ENCODE assay signal across 12 mouse cellular contexts in genomic region chr8:126598218-126598617, GRCm38 (mm10). TPM values are rescaled to one million over a fixed set of nuclear protein-coding genes. Genes with fewer than 3 reads are reported as not detected.
DNase-seq lines count a peak whose midpoint lies in the region; ATAC-seq and TF ChIP-seq lines count a peak whose summit lies in the region.
"Had no signal": no experiment of that assay in that cellular context is flagged by ENCODE, and none has a peak within 500 bp of the region (broad histone marks: within the 10 kb centered on the region; RNA-seq: fewer than 3 reads in every experiment).

No protein-coding gene starts in this region.

- TF ChIP-seq EP300 in heart, postnatal 0 days (IDR thresholded peaks at IDR 0.05; ENCODE audit: low read depth): no peak
- peak; percentile 98 for TF ChIP-seq EP300 in liver, postnatal 0 days (IDR thresholded peaks at IDR 0.05; ENCODE audit: low read depth)

- WGBS in heart, postnatal 0 days: 5% methylated on average over 12 of the region's 12 CpGs
- WGBS in liver, postnatal 0 days (ENCODE audit: insufficient replicate concordance): 21% methylated on average over 12 of the region's 12 CpGs

- ATAC-seq in heart, postnatal 0 days (ENCODE audit: insufficient read depth, low read depth): no peak
- ATAC-seq in common myeloid progenitor, adult 5-6 weeks (replicated peaks; ENCODE audit: low read depth, poor library complexity, severe bottlenecking): peak; percentile 37
- ATAC-seq in liver, postnatal 0 days: peak; percentile 6; the same call in 1 of the 2 replicates
- ATAC-seq: forebrain, embryonic 14.5 days had no signal

- no peaks in the 10 kb centered on the region for H3K36me3 ChIP-seq in heart, postnatal 0 days (replicated peaks; ENCODE audit: control insufficient read depth, insufficient read depth, low read length)
- H3K36me3 ChIP-seq in liver, postnatal 0 days (replicated peaks; ENCODE audit: insufficient read depth, low read length): no peaks in the 10 kb centered on the region

- DNase-seq in adrenal gland, adult (ENCODE audit: inconsistent age in 2 of 2, low spot score in 1 of 2): peak; percentile 63 to 77
- no peak for DNase-seq in adrenal gland, postnatal 25 days
- peak; percentile 51 for DNase-seq in heart, postnatal 0 days (ENCODE audit: low spot score)
- no peak for DNase-seq in heart, adult 18-20 months
- DNase-seq in liver, postnatal 0 days: peak; percentile 48
- DNase-seq in kidney, adult 8-10 months: no peak
- no peak for DNase-seq in right cerebral cortex, postnatal 10 days (ENCODE audit: low spot score in 2 of 2)
- DNase-seq: cerebellum, postnatal 36 days; kidney, adult 9 months; layer of hippocampus, adult 9-11 months had no signal

- no peak overlapping the region for H3K9ac ChIP-seq in heart, postnatal 0 days (replicated peaks; ENCODE audit: low read depth, low read length)
- no peak overlapping the region for H3K9ac ChIP-seq in liver, postnatal 0 days (replicated peaks)

- H3K9me3 ChIP-seq in heart, postnatal 0 days (replicated peaks; ENCODE audit: control insufficient read depth, low read length): no peaks in the 10 kb centered on the region
- no peaks in the 10 kb centered on the region for H3K9me3 ChIP-seq in liver, postnatal 0 days (ENCODE audit: low read length)

- peaks cover 47% of the 10 kb centered on the region for H3K4me1 ChIP-seq in heart, postnatal 0 days (ENCODE audit: control insufficient read depth, insufficient read depth)
- peaks cover 60% of the 10 kb centered on the region for H3K4me1 ChIP-seq in liver, postnatal 0 days (ENCODE audit: insufficient read depth)

- H3K4me3 ChIP-seq in heart, postnatal 0 days (ENCODE audit: low read depth, low read length): no peak overlapping the region
- no peak overlapping the region for H3K4me3 ChIP-seq in liver, postnatal 0 days (ENCODE audit: low read depth, low read length)

- no peak overlapping the region for H3K4me2 ChIP-seq in heart, postnatal 0 days (ENCODE audit: low read depth, low read length)
- H3K4me2 ChIP-seq in liver, postnatal 0 days (ENCODE audit: low read depth, low read length): peak overlapping the region; percentile 28

- no peak for TF ChIP-seq CTCF in heart, postnatal 0 days (IDR thresholded peaks at IDR 0.05; ENCODE audit: low read depth)
- TF ChIP-seq CTCF in liver, postnatal 0 days (IDR thresholded peaks at IDR 0.05; ENCODE audit: low read depth): no peak

- H3K27me3 ChIP-seq in heart, postnatal 0 days (ENCODE audit: control insufficient read depth, insufficient read depth, low read length): no peaks in the 10 kb centered on the region
- H3K27me3 ChIP-seq in liver, postnatal 0 days (ENCODE audit: insufficient read depth, low read length): no peaks in the 10 kb centered on the region

- H3K27ac ChIP-seq in heart, postnatal 0 days (ENCODE audit: low read depth): peak overlapping the region; percentile 98
- peak overlapping the region; percentile 98 for H3K27ac ChIP-seq in liver, postnatal 0 days (ENCODE audit: low read depth)

RNA-seq across cellular contexts. Expression of gene Irf2bp2, which starts 4.4 kb away (rescaled TPM):
- 81.3 and 82.6 TPM in 2 replicates for total RNA-seq in adrenal gland, postnatal 25 days (2021)
- 132 and 175 TPM in 2 replicates for total RNA-seq in heart, postnatal 0 days (2014; rRNA removed; ENCODE audit: low replicate concordance)
- polyA plus RNA-seq in heart, postnatal 0 days (2015; fragmentation: Nextera tagmentation; extraction: Ambion mirVana): 9.6 and 9.8 TPM in 2 replicates
- total RNA-seq in heart, adult 18-20 months (2021): 100 to 1,000 TPM; 101 to 128 TPM
- 72.3 and 85.4 TPM in 2 replicates for total RNA-seq in common myeloid progenitor, adult 5-6 weeks (2017)
- polyA plus RNA-seq in liver, postnatal 0 days (2015; fragmentation: Nextera tagmentation; extraction: Ambion mirVana): 5.0 and 6.2 TPM in 2 replicates

Comparison
In these comparisons a context has a peak if more than half of its experiments do, and no peak if none do; other contexts are left out.
1. DNase-seq: peak in adrenal gland, adult (2 of 2), heart, postnatal 0 days (single experiment) and liver, postnatal 0 days (single experiment); none in adrenal gland, postnatal 25 days (single experiment), heart, adult 18-20 months (0 of 2), kidney, adult 8-10 months (0 of 2) and right cerebral cortex, postnatal 10 days (0 of 2).